Mouse (Mus musculus): ENCODE data around the gene Zfp719. TPM values are rescaled to one million over a fixed set of nuclear protein-coding genes. Genes with fewer than 3 reads are reported as not detected.

The Zfp719 gene
- total and polyA plus RNA-seq, 2 experiments from 2014 or later = 4.7 to 11.6 TPM

GRCm38 (mm10) chr7:43547666-43548065 is 31.7 kb upstream of the Zfp719 start:
- Histone ChIP-seq H3K27me3 (ENCODE audit: insufficient read depth, low read length) (no peaks in the 10 kb centered on the region), H3K4me3 (ENCODE audit: low read length) (no peak overlapping the region), H3K36me3 (ENCODE audit: insufficient read depth, low read length) (no peaks in the 10 kb centered on the region), H3K9me3 (ENCODE audit: low read length) (no peaks in the 10 kb centered on the region), H3K4me2 (ENCODE audit: low read depth, low read length) (no peak overlapping the region), H3K9ac (replicated peaks; ENCODE audit: low read length) (no peak overlapping the region), H3K27ac (no peak overlapping the region), H3K4me1 (ENCODE audit: insufficient read depth, low read length) (no peaks in the 10 kb centered on the region)
- TF ChIP-seq CTCF (IDR thresholded peaks at IDR 0.05; ENCODE audit: low read depth) = no peak
- DNase-seq (ENCODE audit: low spot score) (no peak), ATAC-seq (no peak)
- WGBS = 38% methylated on average over 5 of the region's 5 CpGs

GRCm38 (mm10) chr7:43548206-43548605 is 31.2 kb upstream of the Zfp719 start:
- Histone ChIP-seq H3K4me2 (ENCODE audit: low read depth, low read length) (no peak overlapping the region), H3K4me3 (ENCODE audit: low read length) (no peak overlapping the region), H3K4me1 (ENCODE audit: insufficient read depth, low read length) (no peaks in the 10 kb centered on the region), H3K27me3 (ENCODE audit: insufficient read depth, low read length) (no peaks in the 10 kb centered on the region), H3K9me3 (ENCODE audit: low read length) (no peaks in the 10 kb centered on the region), H3K36me3 (ENCODE audit: insufficient read depth, low read length) (no peaks in the 10 kb centered on the region), H3K27ac (no peak overlapping the region), H3K9ac (replicated peaks; ENCODE audit: low read length) (no peak overlapping the region)
- 80% methylated on average over 4 of the region's 4 CpGs for WGBS
- no peak for DNase-seq (ENCODE audit: low spot score)
- no peak for TF ChIP-seq CTCF (IDR thresholded peaks at IDR 0.05; ENCODE audit: low read depth)
- ATAC-seq = no peak

- no peak for TF ChIP-seq CTCF (IDR thresholded peaks at IDR 0.05; ENCODE audit: low read depth)
- WGBS = 89% methylated on average over 4 of the region's 4 CpGs
- Histone ChIP-seq H3K4me1 (ENCODE audit: insufficient read depth, low read length) (no peaks in the 10 kb centered on the region), H3K27ac (no peak overlapping the region), H3K9me3 (ENCODE audit: low read length) (no peaks in the 10 kb centered on the region), H3K36me3 (ENCODE audit: insufficient read depth, low read length) (no peaks in the 10 kb centered on the region), H3K27me3 (ENCODE audit: insufficient read depth, low read length) (no peaks in the 10 kb centered on the region), H3K4me3 (ENCODE audit: low read length) (no peak overlapping the region), H3K9ac (replicated peaks; ENCODE audit: low read length) (no peak overlapping the region), H3K4me2 (ENCODE audit: low read depth, low read length) (no peak overlapping the region)
- ATAC-seq (no peak), DNase-seq (ENCODE audit: low spot score) (no peak)
Observed at GRCm38 (mm10) chr7:43553153-43553552, 26.3 kb upstream of the Zfp719 start.

- H3K9me3 ChIP-seq (ENCODE audit: low read length) = no peaks in the 10 kb centered on the region
- TF ChIP-seq CTCF (IDR thresholded peaks at IDR 0.05; ENCODE audit: low read depth) = no peak
- no peak overlapping the region for H3K4me2 ChIP-seq (ENCODE audit: low read depth, low read length)
- WGBS = 66% methylated on average over 3 of the region's 3 CpGs
- no peaks in the 10 kb centered on the region for H3K27me3 ChIP-seq (ENCODE audit: insufficient read depth, low read length)
- no peak for ATAC-seq
- no peak overlapping the region for H3K27ac ChIP-seq
- H3K36me3 ChIP-seq (ENCODE audit: insufficient read depth, low read length) = no peaks in the 10 kb centered on the region
- DNase-seq (ENCODE audit: low spot score) = no peak
- no peak overlapping the region for H3K4me3 ChIP-seq (ENCODE audit: low read length)
- no peaks in the 10 kb centered on the region for H3K4me1 ChIP-seq (ENCODE audit: insufficient read depth, low read length)
- H3K9ac ChIP-seq (replicated peaks; ENCODE audit: low read length) = no peak overlapping the region
Observed at GRCm38 (mm10) chr7:43554550-43554949, 24.9 kb upstream of the Zfp719 start.

GRCm38 (mm10) chr7:43555351-43555750 is 24.1 kb upstream of the Zfp719 start:
- no peak overlapping the region for H3K4me3 ChIP-seq (ENCODE audit: low read length)
- H3K27ac ChIP-seq = no peak overlapping the region
- no peaks in the 10 kb centered on the region for H3K9me3 ChIP-seq (ENCODE audit: low read length)
- DNase-seq (ENCODE audit: low spot score) = no peak
- H3K9ac ChIP-seq (replicated peaks; ENCODE audit: low read length) = no peak overlapping the region
- whole genome bisulfite sequencing = 90% methylated on average over 5 of the region's 5 CpGs
- no peak for TF ChIP-seq CTCF (IDR thresholded peaks at IDR 0.05; ENCODE audit: low read depth)
- no peaks in the 10 kb centered on the region for H3K36me3 ChIP-seq (ENCODE audit: insufficient read depth, low read length)
- H3K27me3 ChIP-seq (ENCODE audit: insufficient read depth, low read length) = no peaks in the 10 kb centered on the region
- no peak overlapping the region for H3K4me2 ChIP-seq (ENCODE audit: low read depth, low read length)
- ATAC-seq = no peak
- no peaks in the 10 kb centered on the region for H3K4me1 ChIP-seq (ENCODE audit: insufficient read depth, low read length)

- Histone ChIP-seq H3K27ac (no peak overlapping the region), H3K9ac (replicated peaks; ENCODE audit: low read length) (no peak overlapping the region), H3K9me3 (ENCODE audit: low read length) (no peaks in the 10 kb centered on the region), H3K4me2 (ENCODE audit: low read depth, low read length) (no peak overlapping the region), H3K4me1 (ENCODE audit: insufficient read depth, low read length) (no peaks in the 10 kb centered on the region), H3K27me3 (ENCODE audit: insufficient read depth, low read length) (no peaks in the 10 kb centered on the region), H3K36me3 (ENCODE audit: insufficient read depth, low read length) (no peaks in the 10 kb centered on the region), H3K4me3 (ENCODE audit: low read length) (no peak overlapping the region)
- WGBS = 77% methylated on average over 1 of the region's 1 CpGs
- ATAC-seq (no peak), DNase-seq (ENCODE audit: low spot score) (no peak)
- no peak for TF ChIP-seq CTCF (IDR thresholded peaks at IDR 0.05; ENCODE audit: low read depth)
Observed at GRCm38 (mm10) chr7:43556901-43557300, 22.5 kb upstream of the Zfp719 start.

GRCm38 (mm10) chr7:43562006-43562633 is 17.3 kb upstream of the Zfp719 start, which contains the start of gene Zfp658:
Zfp658 (plus strand) TSS chr7:43562256.
- DNase-seq (ENCODE audit: low spot score) (peak; percentile 97), ATAC-seq (peak; percentile 95)
- peaks cover 11% of the 10 kb centered on the region for H3K4me1 ChIP-seq (ENCODE audit: insufficient read depth, low read length)
- no peaks in the 10 kb centered on the region for H3K27me3 ChIP-seq (ENCODE audit: insufficient read depth, low read length)
- under 1% methylated on average over 27 of the region's 27 CpGs for WGBS
- H3K4me2 ChIP-seq (ENCODE audit: low read depth, low read length) = peak within 1 kb of the TSS; percentile 95
- TF ChIP-seq CTCF (IDR thresholded peaks at IDR 0.05; ENCODE audit: low read depth) = peak; percentile 47; the same call in 1 of the 2 replicates
- H3K36me3 ChIP-seq (ENCODE audit: insufficient read depth, low read length) = peaks cover 12% of the 10 kb centered on the region
- peak within 1 kb of the TSS; percentile 83 for H3K27ac ChIP-seq
- no peaks in the 10 kb centered on the region for H3K9me3 ChIP-seq (ENCODE audit: low read length)
- H3K4me3 ChIP-seq (ENCODE audit: low read length) = peak within 1 kb of the TSS; percentile 69
- H3K9ac ChIP-seq (replicated peaks; ENCODE audit: low read length) = peak within 1 kb of the TSS; percentile 77
